Mouse (Mus musculus): ENCODE measurements around the gene Snrpd2. TPM values are rescaled to one million over a fixed set of nuclear protein-coding genes. Genes with fewer than 3 reads are reported as not detected.
A peak's percentile ranks its signal among the peaks of the same experiment; 100 is the strongest.

Snrpd2 gene
- polyA plus RNA-seq, 1 experiment from 2014 or later = 143 TPM

GRCm38 (mm10) chr7:19119631-19120429 is 29.7 kb upstream of the Snrpd2 start, which contains the start of gene Fbxo46:
Fbxo46 (plus strand) TSS chr7:19119859.
- H3K9ac ChIP-seq (ENCODE audit: low read depth, low read length) = peak within 1 kb of the TSS; percentile 84
- DNase-seq (ENCODE audit: low spot score) (peak; percentile 96), ATAC-seq (ENCODE audit: low FRiP score) (peak; percentile 95)
- 0 out of 2 replicates have a peak within 1 kb of the TSS, but pooled peaks have one; percentile 54 for H3K27ac ChIP-seq (ENCODE audit: low read depth, low read length)
- 0 out of 2 replicates have a peak, but pooled peaks cover 4% of the 10 kb centered on the region for H3K9me3 ChIP-seq (ENCODE audit: control insufficient read depth, low read length)
- H3K4me2 ChIP-seq (replicated peaks; ENCODE audit: low read depth, low read length) = peak within 1 kb of the TSS; percentile 84
- peaks cover 3% of the 10 kb centered on the region; the same call in 1 of the 2 replicates for H3K27me3 ChIP-seq (ENCODE audit: control insufficient read depth, insufficient read depth, low read length)
- 3% methylated on average over 34 of the region's 34 CpGs for WGBS
- H3K36me3 ChIP-seq (ENCODE audit: control insufficient read depth, insufficient read depth, low read length) = no peaks in the 10 kb centered on the region
- no peaks in the 10 kb centered on the region; the same call in 1 of the 2 replicates for H3K4me1 ChIP-seq (replicated peaks; ENCODE audit: control insufficient read depth, insufficient read depth, low read length)
- H3K4me3 ChIP-seq (ENCODE audit: low read depth, low read length) = peak within 1 kb of the TSS; percentile 70

- no peak for ATAC-seq (ENCODE audit: low FRiP score)
- Histone ChIP-seq H3K4me3 (ENCODE audit: low read depth, low read length) (no peak overlapping the region), H3K4me2 (replicated peaks; ENCODE audit: low read depth, low read length) (no peak overlapping the region), H3K27ac (ENCODE audit: low read depth, low read length) (no peak overlapping the region), H3K9ac (ENCODE audit: low read depth, low read length) (no peak overlapping the region), H3K4me1 (replicated peaks; ENCODE audit: control insufficient read depth, insufficient read depth, low read length) (no peaks in the 10 kb centered on the region; the same call in 1 of the 2 replicates), H3K27me3 (ENCODE audit: control insufficient read depth, insufficient read depth, low read length) (peaks cover 3% of the 10 kb centered on the region; the same call in 1 of the 2 replicates), H3K36me3 (ENCODE audit: control insufficient read depth, insufficient read depth, low read length) (no peaks in the 10 kb centered on the region), H3K9me3 (ENCODE audit: control insufficient read depth, low read length) (0 out of 2 replicates have a peak, but pooled peaks cover 4% of the 10 kb centered on the region)
- DNase-seq (ENCODE audit: low spot score) = no peak
- WGBS = 93% methylated on average over 4 of the region's 4 CpGs
Observed at GRCm38 (mm10) chr7:19121686-19122085, 27.8 kb upstream of the Snrpd2 start.

- 94% methylated on average over 6 of the region's 6 CpGs for WGBS
- H3K27ac ChIP-seq (ENCODE audit: low read depth, low read length) = no peak overlapping the region
- H3K4me1 ChIP-seq (replicated peaks; ENCODE audit: control insufficient read depth, insufficient read depth, low read length) = no peaks in the 10 kb centered on the region; the same call in 1 of the 2 replicates
- no peaks in the 10 kb centered on the region for H3K9me3 ChIP-seq (ENCODE audit: control insufficient read depth, low read length)
- peak overlapping the region; percentile 11; the same call in 1 of the 2 replicates for H3K9ac ChIP-seq (ENCODE audit: low read depth, low read length)
- H3K4me2 ChIP-seq (replicated peaks; ENCODE audit: low read depth, low read length) = no peak overlapping the region
- no peaks in the 10 kb centered on the region for H3K27me3 ChIP-seq (ENCODE audit: control insufficient read depth, insufficient read depth, low read length)
- no peak for ATAC-seq (ENCODE audit: low FRiP score)
- no peak overlapping the region for H3K4me3 ChIP-seq (ENCODE audit: low read depth, low read length)
- DNase-seq (ENCODE audit: low spot score) = no peak
- H3K36me3 ChIP-seq (ENCODE audit: control insufficient read depth, insufficient read depth, low read length) = no peaks in the 10 kb centered on the region
Observed at GRCm38 (mm10) chr7:19124713-19125112, 24.8 kb upstream of the Snrpd2 start.

GRCm38 (mm10) chr7:19127744-19128143 is 21.8 kb upstream of the Snrpd2 start:
- Histone ChIP-seq H3K27ac (ENCODE audit: low read depth, low read length) (no peak overlapping the region), H3K4me2 (replicated peaks; ENCODE audit: low read depth, low read length) (no peak overlapping the region), H3K9me3 (ENCODE audit: control insufficient read depth, low read length) (no peaks in the 10 kb centered on the region), H3K9ac (ENCODE audit: low read depth, low read length) (no peak overlapping the region), H3K4me1 (replicated peaks; ENCODE audit: control insufficient read depth, insufficient read depth, low read length) (0 out of 2 replicates have a peak, but pooled peaks cover 5% of the 10 kb centered on the region), H3K27me3 (ENCODE audit: control insufficient read depth, insufficient read depth, low read length) (no peaks in the 10 kb centered on the region), H3K4me3 (ENCODE audit: low read depth, low read length) (no peak overlapping the region), H3K36me3 (ENCODE audit: control insufficient read depth, insufficient read depth, low read length) (no peaks in the 10 kb centered on the region)
- 91% methylated on average over 5 of the region's 5 CpGs for WGBS
- no peak for DNase-seq (ENCODE audit: low spot score)
- ATAC-seq (ENCODE audit: low FRiP score) = no peak

GRCm38 (mm10) chr7:19129396-19129795 is 20.1 kb upstream of the Snrpd2 start:
- no peak overlapping the region for H3K27ac ChIP-seq (ENCODE audit: low read depth, low read length)
- ATAC-seq (ENCODE audit: low FRiP score) (no peak), DNase-seq (ENCODE audit: low spot score) (no peak)
- WGBS = 95% methylated on average over 5 of the region's 5 CpGs
- H3K4me3 ChIP-seq (ENCODE audit: low read depth, low read length) = no peak overlapping the region
- H3K4me2 ChIP-seq (replicated peaks; ENCODE audit: low read depth, low read length) = no peak overlapping the region
- 0 out of 2 replicates have a peak, but pooled peaks cover 5% of the 10 kb centered on the region for H3K4me1 ChIP-seq (replicated peaks; ENCODE audit: control insufficient read depth, insufficient read depth, low read length)
- no peaks in the 10 kb centered on the region for H3K27me3 ChIP-seq (ENCODE audit: control insufficient read depth, insufficient read depth, low read length)
- no peaks in the 10 kb centered on the region for H3K36me3 ChIP-seq (ENCODE audit: control insufficient read depth, insufficient read depth, low read length)
- H3K9me3 ChIP-seq (ENCODE audit: control insufficient read depth, low read length) = no peaks in the 10 kb centered on the region
- no peak overlapping the region for H3K9ac ChIP-seq (ENCODE audit: low read depth, low read length)

- Histone ChIP-seq H3K4me3 (ENCODE audit: low read depth, low read length) (0 out of 2 replicates have a peak overlapping the region, but pooled peaks have one; percentile 38), H3K4me2 (replicated peaks; ENCODE audit: low read depth, low read length) (peak overlapping the region; percentile 63), H3K27me3 (ENCODE audit: control insufficient read depth, insufficient read depth, low read length) (no peaks in the 10 kb centered on the region), H3K36me3 (ENCODE audit: control insufficient read depth, insufficient read depth, low read length) (no peaks in the 10 kb centered on the region), H3K9ac (ENCODE audit: low read depth, low read length) (0 out of 2 replicates have a peak overlapping the region, but pooled peaks have one; percentile 37), H3K27ac (ENCODE audit: low read depth, low read length) (peak overlapping the region; percentile 81), H3K4me1 (replicated peaks; ENCODE audit: control insufficient read depth, insufficient read depth, low read length) (0 out of 2 replicates have a peak, but pooled peaks cover 5% of the 10 kb centered on the region), H3K9me3 (ENCODE audit: control insufficient read depth, low read length) (no peaks in the 10 kb centered on the region)
- ATAC-seq (ENCODE audit: low FRiP score) (no peak), DNase-seq (ENCODE audit: low spot score) (peak; percentile 33)
- WGBS = 36% methylated on average over 4 of the region's 4 CpGs
Observed at GRCm38 (mm10) chr7:19130657-19131056, 18.9 kb upstream of the Snrpd2 start.

GRCm38 (mm10) chr7:19131324-19131848 is 18.1 kb upstream of the Snrpd2 start:
- peak overlapping the region; percentile 38 for H3K4me3 ChIP-seq (ENCODE audit: low read depth, low read length)

GRCm38 (mm10) chr7:19136168-19136567 is 13.4 kb upstream of the Snrpd2 start:
- H3K4me2 ChIP-seq (replicated peaks; ENCODE audit: low read depth, low read length) = no peak overlapping the region
- H3K9ac ChIP-seq (ENCODE audit: low read depth, low read length) = no peak overlapping the region
- H3K9me3 ChIP-seq (ENCODE audit: control insufficient read depth, low read length) = no peaks in the 10 kb centered on the region
- H3K27me3 ChIP-seq (ENCODE audit: control insufficient read depth, insufficient read depth, low read length) = no peaks in the 10 kb centered on the region
- no peak for ATAC-seq (ENCODE audit: low FRiP score)
- 0 out of 2 replicates have a peak, but pooled peaks cover 5% of the 10 kb centered on the region for H3K4me1 ChIP-seq (replicated peaks; ENCODE audit: control insufficient read depth, insufficient read depth, low read length)
- H3K4me3 ChIP-seq (ENCODE audit: low read depth, low read length) = no peak overlapping the region
- H3K36me3 ChIP-seq (ENCODE audit: control insufficient read depth, insufficient read depth, low read length) = 0 out of 2 replicates have a peak, but pooled peaks cover 3% of the 10 kb centered on the region
- no peak overlapping the region for H3K27ac ChIP-seq (ENCODE audit: low read depth, low read length)
- no peak for DNase-seq (ENCODE audit: low spot score)
- 98% methylated on average over 13 of the region's 13 CpGs for WGBS

More at GRCm38 (mm10) chr7:19131324-19131848, 18.1 kb upstream of the Snrpd2 start:
- H3K4me1 ChIP-seq (replicated peaks; ENCODE audit: control insufficient read depth, insufficient read depth, low read length) = 0 out of 2 replicates have a peak, but pooled peaks cover 5% of the 10 kb centered on the region
- WGBS = 1% methylated on average over 39 of the region's 39 CpGs
- no peaks in the 10 kb centered on the region for H3K36me3 ChIP-seq (ENCODE audit: control insufficient read depth, insufficient read depth, low read length)
- peak; percentile 99 for ATAC-seq (ENCODE audit: low FRiP score)
- peak overlapping the region; percentile 63 for H3K4me2 ChIP-seq (replicated peaks; ENCODE audit: low read depth, low read length)
- peak; percentile 97 for DNase-seq (ENCODE audit: low spot score)
- no peaks in the 10 kb centered on the region for H3K9me3 ChIP-seq (ENCODE audit: control insufficient read depth, low read length)
- H3K27me3 ChIP-seq (ENCODE audit: control insufficient read depth, insufficient read depth, low read length) = no peaks in the 10 kb centered on the region
- H3K9ac ChIP-seq (ENCODE audit: low read depth, low read length) = peak overlapping the region; percentile 42; the same call in 1 of the 2 replicates
- peak overlapping the region; percentile 81 for H3K27ac ChIP-seq (ENCODE audit: low read depth, low read length)
